ENCODE assay signal across 22 mouse cellular contexts in the genomic region with DNA sequence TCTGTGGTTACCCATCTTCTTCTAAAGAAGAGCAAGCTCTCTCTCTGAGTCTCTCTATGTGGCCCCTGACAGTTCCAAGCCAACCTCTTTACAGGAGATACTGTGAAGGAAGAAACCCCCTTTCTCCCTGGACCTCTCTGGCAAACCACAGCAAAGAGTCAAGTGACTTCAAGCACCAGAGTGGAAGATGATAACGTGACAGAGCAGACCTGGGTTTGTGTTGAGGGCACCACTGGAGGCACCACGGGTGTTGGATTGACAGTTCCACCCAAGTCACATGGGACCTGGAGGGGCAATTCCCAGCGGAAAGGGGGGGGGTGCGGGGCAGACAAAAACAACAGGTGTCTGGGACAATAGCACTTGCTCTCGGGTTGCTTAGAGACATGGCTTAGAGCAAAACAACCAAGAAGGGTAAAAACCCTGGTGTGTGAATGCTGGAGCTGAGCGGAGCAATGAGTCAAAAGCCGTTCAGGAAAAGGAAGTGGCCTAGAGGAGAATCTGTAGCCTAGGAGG. TPM values are rescaled to one million over a fixed set of nuclear protein-coding genes. Genes with fewer than 3 reads are reported as not detected.
DNase-seq lines count a peak whose midpoint lies in the region; ATAC-seq and TF ChIP-seq lines count a peak whose summit lies in the region.
"Had no signal": no experiment of that assay in that cellular context is flagged by ENCODE, and none has a peak within 500 bp of the region (broad histone marks: within the 10 kb centered on the region; RNA-seq: fewer than 3 reads in every experiment).

No protein-coding gene starts in this region.

- ATAC-seq in liver, postnatal 0 days, result no peak
- ATAC-seq in hindbrain, embryonic 14.5 days (ENCODE audit: low FRiP score), result no peak
- ATAC-seq: activated CD4-positive, CD25-positive, alpha-beta regulatory T cell, adult 4 months; liver, embryonic 12.5 days; midbrain, embryonic 16.5 days had no signal

- no peaks in the 10 kb centered on the region for H3K9me3 ChIP-seq in liver, postnatal 0 days (ENCODE audit: low read length)
- no peaks in the 10 kb centered on the region for H3K9me3 ChIP-seq in hindbrain, embryonic 14.5 days (ENCODE audit: control insufficient read depth, low read length)
- H3K9me3 ChIP-seq: embryonic facial prominence, embryonic 12.5 days; hindbrain, embryonic 12.5 days; liver, embryonic 12.5 days; neural tube, embryonic 15.5 days had no signal

- no peak overlapping the region for H3K9ac ChIP-seq in liver, postnatal 0 days (replicated peaks)
- H3K9ac ChIP-seq in hindbrain, embryonic 14.5 days, result no peak overlapping the region
- H3K9ac ChIP-seq: embryonic facial prominence, embryonic 12.5 days; hindbrain, embryonic 12.5 days; liver, embryonic 12.5 days; lung, embryonic 14.5 days; neural tube, embryonic 15.5 days had no signal

- no peaks in the 10 kb centered on the region for H3K4me1 ChIP-seq in liver, postnatal 0 days (ENCODE audit: insufficient read depth)
- no peaks in the 10 kb centered on the region for H3K4me1 ChIP-seq in hindbrain, embryonic 14.5 days (replicated peaks; ENCODE audit: control insufficient read depth, insufficient read depth, low read length)
- H3K4me1 ChIP-seq: hindbrain, embryonic 12.5 days; liver, embryonic 12.5 days; neural tube, embryonic 15.5 days had no signal

- no peak overlapping the region for H3K4me2 ChIP-seq in liver, postnatal 0 days (ENCODE audit: low read depth, low read length)
- H3K4me2 ChIP-seq in hindbrain, embryonic 14.5 days (replicated peaks), result no peak overlapping the region
- H3K4me2 ChIP-seq: embryonic facial prominence, embryonic 12.5 days; heart, embryonic 11.5 days; hindbrain, embryonic 12.5 days; liver, embryonic 12.5 days; lung, embryonic 14.5 days; neural tube, embryonic 15.5 days had no signal

- H3K27me3 ChIP-seq in liver, postnatal 0 days (ENCODE audit: insufficient read depth, low read length), result no peaks in the 10 kb centered on the region
- H3K27me3 ChIP-seq in hindbrain, embryonic 14.5 days (ENCODE audit: control insufficient read depth, insufficient read depth, low read length), result no peaks in the 10 kb centered on the region
- H3K27me3 ChIP-seq: embryonic facial prominence, embryonic 12.5 days; hindbrain, embryonic 12.5 days; liver, embryonic 12.5 days; neural tube, embryonic 15.5 days had no signal

- no peaks in the 10 kb centered on the region for H3K36me3 ChIP-seq in liver, postnatal 0 days (replicated peaks; ENCODE audit: insufficient read depth, low read length)
- H3K36me3 ChIP-seq in hindbrain, embryonic 14.5 days (replicated peaks; ENCODE audit: control insufficient read depth, insufficient read depth), result no peaks in the 10 kb centered on the region
- H3K36me3 ChIP-seq: embryonic facial prominence, embryonic 12.5 days; hindbrain, embryonic 12.5 days; liver, embryonic 12.5 days; neural tube, embryonic 15.5 days had no signal

- WGBS in liver, postnatal 0 days (ENCODE audit: insufficient replicate concordance), result 21% methylated on average over 7 of the region's 7 CpGs
- WGBS in hindbrain, embryonic 14.5 days, result 42% methylated on average over 7 of the region's 7 CpGs

- TF ChIP-seq EP300 in liver, postnatal 0 days (IDR thresholded peaks at IDR 0.05; ENCODE audit: low read depth), result no peak

- H3K4me3 ChIP-seq in liver, postnatal 0 days (ENCODE audit: low read depth, low read length), result no peak overlapping the region
- H3K4me3 ChIP-seq in hindbrain, embryonic 14.5 days (replicated peaks; ENCODE audit: low read length), result no peak overlapping the region
- H3K4me3 ChIP-seq: embryonic facial prominence, embryonic 12.5 days; hindbrain, embryonic 12.5 days; liver, embryonic 12.5 days; neural tube, embryonic 15.5 days had no signal

- TF ChIP-seq CTCF in liver, postnatal 0 days (IDR thresholded peaks at IDR 0.05; ENCODE audit: low read depth), result no peak

- no peak overlapping the region for H3K27ac ChIP-seq in liver, postnatal 0 days (ENCODE audit: low read depth)
- no peak overlapping the region for H3K27ac ChIP-seq in hindbrain, embryonic 14.5 days
- H3K27ac ChIP-seq: embryonic facial prominence, embryonic 12.5 days; hindbrain, embryonic 12.5 days; liver, embryonic 12.5 days; neural tube, embryonic 15.5 days had no signal

- DNase-seq in liver, postnatal 0 days, result peak; percentile 36
- DNase-seq in liver (no peak), A20 (ENCODE audit: low read depth, low spot score) (peak; percentile 12)
- peak; percentile 31 for DNase-seq in CD4-positive, CD25-positive, alpha-beta regulatory T cell, adult 2 months (ENCODE audit: low read depth, low spot score)
- peak; percentile 46 for DNase-seq in induced T-regulatory cell, adult 2 months (ENCODE audit: low read depth)
- DNase-seq in lung, postnatal 25 days (ENCODE audit: low spot score), result no peak
- no peak for DNase-seq in hindbrain, embryonic 14.5 days (ENCODE audit: low spot score)
- DNase-seq: adrenal gland, postnatal 10 days; cerebellum, adult 18-20 months; heart, postnatal 14 days; kidney, adult 8-10 months; kidney, postnatal 10 days; lung, embryonic 14.5 days; lung, postnatal 4 days; right cerebral cortex, adult 18-20 months had no signal

RNA-seq across cellular contexts. Expression of gene Eif2b2, which starts 10.5 kb away (rescaled TPM):
- polyA plus RNA-seq in liver, postnatal 0 days (2015; fragmentation: Nextera tagmentation; extraction: Ambion mirVana), result 21.7 and 24.6 TPM in 2 replicates
- 68.6 and 77.6 TPM in 2 replicates for polyA plus RNA-seq in hindbrain, embryonic 14.5 days (2014; fragmentation: Nextera tagmentation; extraction: Ambion mirVana)

RNA-seq across cellular contexts. Expression of gene Pgf, which starts 31.2 kb away (rescaled TPM):
- polyA plus RNA-seq in liver, postnatal 0 days (2015; fragmentation: Nextera tagmentation; extraction: Ambion mirVana), result 0.36 and 0.45 TPM in 2 replicates
- polyA plus RNA-seq in hindbrain, embryonic 14.5 days (2014; fragmentation: Nextera tagmentation; extraction: Ambion mirVana), result 7.9 and 8.3 TPM in 2 replicates
- polyA plus RNA-seq: activated CD4-positive, CD25-positive, alpha-beta regulatory T cell, adult 4 months had no signal

RNA-seq across cellular contexts. Expression of gene Rps6kl1, which starts 57.7 kb away (rescaled TPM):
- 0.39 and 0.61 TPM in 2 replicates for polyA plus RNA-seq in liver, postnatal 0 days (2015; fragmentation: Nextera tagmentation; extraction: Ambion mirVana)
- 22.9 and 24.1 TPM in 2 replicates for polyA plus RNA-seq in hindbrain, embryonic 14.5 days (2014; fragmentation: Nextera tagmentation; extraction: Ambion mirVana)

Comparison
In these comparisons a context has a peak if more than half of its experiments do, and no peak if none do; other contexts are left out.
1. DNase-seq: peak in liver, postnatal 0 days (single experiment), A20 (single experiment), CD4-positive, CD25-positive, alpha-beta regulatory T cell, adult 2 months (single experiment) and induced T-regulatory cell, adult 2 months (single experiment); none in liver (single experiment), lung, postnatal 25 days (single experiment) and hindbrain, embryonic 14.5 days (single experiment).
2. RNA of gene Rps6kl1, which starts 57.7 kb away (polyA plus RNA-seq): 22.9 to 24.1 TPM in hindbrain, embryonic 14.5 days; 0.39 to 0.61 TPM in liver, postnatal 0 days; every median in the first group is over 10 times any median in the second.